Mouse (Mus musculus) CH12.LX (cell line): ENCODE measurements at regions not wholly inside any gene's neighbourhood (a gene's known extent, or its start where the extent isn't known, plus 50 kb on each side); places are given as distances from the start of the nearest gene placed in this dataset.
A peak's percentile ranks its signal among the peaks of the same experiment; 100 is the strongest.

Experiments used
- DNase-seq: peaks from one replicate; pipeline ENCODE4 v3.0.0-alpha.2; 2013; ENCODE audit errors: extremely low read depth
- H3K27ac ChIP-seq: 2 replicates; pipeline ENCODE4 v1.5.1; 2012; ENCODE audit warnings: low read depth, mild to moderate bottlenecking, control low read depth, moderate library complexity; ENCODE audit not compliant: insufficient read depth
- H3K27me3 ChIP-seq: replicated peaks from 2 replicates; pipeline ENCODE3; 2012; ENCODE audit warnings: inconsistent platforms
- H3K36me3 ChIP-seq, 2 experiments: replicated peaks in 1 of 2; 2 replicates each; pipeline versions ENCODE3 to v1.6.1; 2012; ENCODE audit warnings: inconsistent platforms in 1 of 2, low read length in 1 of 2, mild to moderate bottlenecking in 1 of 2, mixed read lengths in 1 of 2, moderate library complexity in 1 of 2; ENCODE audit not compliant: control insufficient read depth in 1 of 2, insufficient read depth in 1 of 2
- H3K4me1 ChIP-seq, 2 experiments: 2 replicates each; pipeline ENCODE4 v1.6.1; 2012; ENCODE audit warnings: inconsistent platforms in 1 of 2, moderate library complexity in 1 of 2; ENCODE audit not compliant: insufficient read depth in 2 of 2, control insufficient read depth in 1 of 2
- H3K4me2 ChIP-seq: 2 replicates; pipeline ENCODE4 v1.6.1; 2012; ENCODE audit warnings: low read depth, mild to moderate bottlenecking, control low read depth; ENCODE audit not compliant: poor library complexity, insufficient read depth, severe bottlenecking
- H3K4me3 ChIP-seq, 3 experiments: fragments of 150-350 bp in 1 of 3; sonication (generic) in 1 of 3; replicated peaks in 1 of 3; 2 replicates each; pipeline versions ENCODE3 to v1.5.1; 2011 to 2012; ENCODE audit warnings: low read depth in 2 of 3, low read length in 2 of 3, mild to moderate bottlenecking in 2 of 3, moderate library complexity in 2 of 3, control low read depth in 1 of 3, improper control_type of control experiment in 1 of 3, inconsistent platforms in 1 of 3, mixed read lengths in 1 of 3; ENCODE audit not compliant: poor library complexity in 1 of 3
- H3K79me2 ChIP-seq: replicated peaks from 2 replicates; pipeline ENCODE4 v1.6.1; 2012; ENCODE audit warnings: mild to moderate bottlenecking, moderate library complexity; ENCODE audit not compliant: control insufficient read depth, poor library complexity, insufficient read depth, severe bottlenecking; ENCODE audit errors: extremely low read depth
- H3K9ac ChIP-seq: 2 replicates; pipeline ENCODE4 v1.6.1; 2012; ENCODE audit warnings: low read depth, mild to moderate bottlenecking, control low read depth, moderate library complexity; ENCODE audit not compliant: insufficient read depth
- H3K9me3 ChIP-seq: replicated peaks from 2 replicates; pipeline ENCODE3; 2012; ENCODE audit warnings: low read length, inconsistent platforms, mixed read lengths
- CHD2 ChIP-seq: IDR thresholded peaks from 2 replicates; pipeline ENCODE4 v1.6.1; 2011; ENCODE audit warnings: low read length, improper control_type of control experiment
- CTCF ChIP-seq, 2 experiments: IDR thresholded peaks in 1 of 2; conservative IDR thresholded peaks in 1 of 2; 2 replicates each; pipeline ENCODE4 v1.5.1; 2011 to 2012; ENCODE audit warnings: low read depth in 2 of 2, low read length in 2 of 2, improper control_type of control experiment in 1 of 2, inconsistent platforms in 1 of 2, mild to moderate bottlenecking in 1 of 2, moderate library complexity in 1 of 2
- E2F4 ChIP-seq: IDR thresholded peaks from 2 replicates; pipeline ENCODE4 v1.6.1; 2011; ENCODE audit warnings: low read depth, low read length, improper control_type of control experiment; ENCODE audit not compliant: insufficient replicate concordance
- ELF1 ChIP-seq: IDR thresholded peaks from 2 replicates; pipeline ENCODE4 v1.6.1; 2014; ENCODE audit warnings: low read depth, mild to moderate bottlenecking, inconsistent platforms, low read length, improper control_type of control experiment
- ETS1 ChIP-seq: conservative IDR thresholded peaks from 2 replicates; pipeline ENCODE4 v1.6.1; 2012; ENCODE audit warnings: low read depth, mild to moderate bottlenecking, inconsistent platforms, low read length, improper control_type of control experiment, moderate library complexity
- IRF4 ChIP-seq: IDR thresholded peaks from 2 replicates; pipeline ENCODE4 v1.6.1; 2014; ENCODE audit warnings: low read depth, mild to moderate bottlenecking, inconsistent platforms, low read length, improper control_type of control experiment
- JUN ChIP-seq: IDR thresholded peaks from 2 replicates; pipeline ENCODE4 v1.6.1; 2011; ENCODE audit warnings: low read depth, mild to moderate bottlenecking, low read length, improper control_type of control experiment, moderate library complexity; ENCODE audit not compliant: insufficient read depth
- MEF2A ChIP-seq: IDR thresholded peaks from 2 replicates; pipeline ENCODE4 v1.6.1; 2014; ENCODE audit warnings: low read depth, mild to moderate bottlenecking, inconsistent platforms, low read length, improper control_type of control experiment, borderline replicate concordance
- POLR2A ChIP-seq: IDR thresholded peaks from 2 replicates; pipeline ENCODE4 v1.6.1; 2011; ENCODE audit warnings: low read depth, mild to moderate bottlenecking, improper control_type of control experiment, low read length
- RAD21 ChIP-seq: IDR thresholded peaks from 2 replicates; pipeline ENCODE4 v1.6.1; 2011; ENCODE audit warnings: low read depth, mild to moderate bottlenecking, low read length, improper control_type of control experiment, moderate library complexity
- USF1 ChIP-seq: IDR thresholded peaks from 2 replicates; pipeline ENCODE4 v1.6.1; 2014; ENCODE audit warnings: low read depth, mild to moderate bottlenecking, inconsistent platforms, low read length, improper control_type of control experiment
- USF2 ChIP-seq: conservative IDR thresholded peaks from 2 replicates; pipeline ENCODE4 v1.6.1; 2011; ENCODE audit warnings: low read depth, low read length, improper control_type of control experiment
- ZC3H11A ChIP-seq: IDR thresholded peaks from 2 replicates; pipeline ENCODE4 v1.6.1; 2012; ENCODE audit warnings: low read depth, mild to moderate bottlenecking, inconsistent platforms, low read length, improper control_type of control experiment
- ZKSCAN1 ChIP-seq: IDR thresholded peaks from 2 replicates; pipeline ENCODE4 v1.6.1; 2012; ENCODE audit warnings: low read depth, inconsistent platforms, low read length, improper control_type of control experiment, borderline replicate concordance
- dilution Hi-C: fragments of 300-500 bp; cut with MboI; formaldehyde crosslinking; loops from 2 replicates; pipeline ENCODE4 v1.14.3; 2020; ENCODE audit warnings: low sequenced_read_pairs; ENCODE audit not compliant: extremely low pct_unique_long_range_greater_than_20kb, extremely low pct_ligation_motif_present
- in situ Hi-C: fragments of 300-500 bp; cut with MboI; formaldehyde crosslinking; loops from 3 replicates; pipeline ENCODE4 v1.14.3; 2019; ENCODE audit warnings: low sequenced_read_pairs, low pct_ligation_motif_present, low pct_unique_long_range_greater_than_20kb, mixed read lengths

- Histone ChIP-seq H3K9me3 (no peaks in the 10 kb centered on the region), H3K79me2 (no peaks in the 10 kb centered on the region), H3K27ac (no peak overlapping the region), H3K36me3 (no peaks in the 10 kb centered on the region), H3K4me3 (no peak overlapping the region), H3K9ac (no peak overlapping the region), H3K27me3 (no peaks in the 10 kb centered on the region), H3K4me1 (peaks cover 0 to 4% of the 10 kb centered on the region in 2 experiments; a peak in 1 of 4 replicates), H3K4me2 (no peak overlapping the region)
- in situ Hi-C loops = no loop called here
- DNase-seq = no peak
- no peak for TF ChIP-seq USF1
- no peak for TF ChIP-seq MEF2A
- TF ChIP-seq JUN = no peak
- TF ChIP-seq ZKSCAN1 = no peak
- no peak for TF ChIP-seq RAD21
- TF ChIP-seq E2F4 = no peak
- dilution Hi-C loops = no loop called here
Observed at GRCm38 (mm10) chr13:37282515-37282914, 62.5 kb upstream of the Ly86 start.

DNA sequence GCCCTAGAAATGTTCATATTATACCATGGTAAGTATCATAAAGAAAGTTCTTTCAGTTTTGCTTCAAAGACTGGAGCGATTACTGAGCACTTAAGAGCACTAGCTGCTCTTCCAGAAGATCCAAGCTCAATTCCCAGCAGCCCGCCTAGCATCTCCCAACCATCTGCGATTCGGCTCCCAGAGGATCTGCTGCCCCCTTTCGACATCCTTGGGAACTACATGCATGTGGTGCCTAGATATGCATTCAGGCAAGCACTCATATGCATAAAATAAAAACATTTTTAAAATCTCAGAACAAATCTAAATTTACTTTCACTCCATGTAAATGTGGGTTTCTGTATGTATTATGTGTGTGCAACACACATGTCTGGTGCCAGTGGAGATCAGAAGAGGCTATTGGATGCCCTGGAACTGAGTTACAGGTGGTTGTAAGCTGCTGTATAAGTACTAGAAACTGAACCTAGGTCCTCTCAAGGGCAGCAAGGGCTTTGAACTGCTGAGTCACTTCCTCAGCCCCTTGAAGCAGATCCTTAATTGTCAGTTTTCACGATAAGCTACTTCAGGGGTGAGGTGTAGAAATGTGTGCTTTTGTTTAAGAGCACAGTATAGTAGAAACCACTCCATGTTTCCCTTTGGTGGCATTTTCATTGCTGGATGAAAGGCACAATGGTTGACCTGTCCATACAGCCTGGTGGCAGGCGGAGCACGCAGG lies 65.8 kb upstream of the Ly86 start:
- Histone ChIP-seq H3K4me1 (peaks cover 0 to 8% of the 10 kb centered on the region in 2 experiments; a peak in 1 of 4 replicates), H3K79me2 (no peaks in the 10 kb centered on the region), H3K9me3 (no peaks in the 10 kb centered on the region), H3K36me3 (no peaks in the 10 kb centered on the region), H3K4me3 (no peak overlapping the region), H3K4me2 (no peak overlapping the region), H3K27ac (no peak overlapping the region), H3K27me3 (no peaks in the 10 kb centered on the region), H3K9ac (no peak overlapping the region)
- dilution Hi-C loops (no loop called here), in situ Hi-C loops (no loop called here)
- TF ChIP-seq RAD21 (peak; percentile 20), CTCF (conservative IDR thresholded peaks at IDR 0.05 in 1 of 2, IDR thresholded peaks at IDR 0.05 in 1 of 2; ENCODE audit: low read depth in 2 of 2, low read length in 2 of 2) (peak; percentile 8 to 46; a peak in 2 of 4 replicates), MEF2A (no peak), ETS1 (no peak), ELF1 (no peak)
- no peak for DNase-seq

DNA sequence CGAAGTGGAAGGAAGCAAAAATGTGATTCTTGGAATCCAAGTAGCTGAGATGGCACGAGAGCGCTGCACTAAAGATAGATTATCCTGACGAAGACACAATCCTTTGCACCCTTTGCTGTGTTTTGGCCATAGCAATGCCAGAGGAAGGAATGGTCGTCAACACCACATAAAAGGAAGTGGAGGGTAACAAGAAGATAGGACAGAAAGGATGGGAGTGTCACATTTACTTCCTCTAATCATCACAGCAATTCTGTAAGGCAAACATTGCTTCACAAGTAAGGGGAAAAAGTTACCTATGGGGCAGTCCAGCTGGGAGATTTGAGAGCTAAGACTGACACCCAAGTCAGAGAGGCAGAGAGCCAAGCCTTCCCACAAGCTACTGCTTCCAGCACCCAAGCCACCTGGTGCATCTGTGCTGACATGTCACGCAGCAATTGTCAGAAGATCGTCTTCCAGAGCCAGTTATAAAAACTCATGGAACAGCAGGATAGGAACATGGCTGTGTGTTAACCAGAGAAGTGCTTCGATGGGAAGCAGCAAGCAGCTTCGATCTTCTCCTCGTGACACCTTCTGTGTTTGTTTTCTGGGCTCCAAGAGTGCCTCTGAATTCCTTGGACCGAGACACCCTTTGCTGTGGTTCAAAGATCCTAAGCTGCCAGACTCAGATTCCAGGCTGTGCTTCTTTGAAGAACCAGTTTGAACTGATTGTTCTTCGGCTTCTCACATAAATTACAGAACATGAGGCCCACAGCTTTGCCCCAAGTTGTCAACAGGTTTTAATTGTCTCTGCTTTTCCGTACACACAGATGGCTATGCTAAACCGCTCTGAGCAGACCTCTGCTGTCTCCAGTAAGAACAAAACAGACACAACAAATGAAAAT lies 95.2 kb upstream of the Ly86 start:
- Histone ChIP-seq H3K36me3 (no peaks in the 10 kb centered on the region), H3K9me3 (no peaks in the 10 kb centered on the region), H3K27me3 (no peaks in the 10 kb centered on the region), H3K4me1 (peaks cover 0 to 7% of the 10 kb centered on the region in 2 experiments; a peak in 1 of 4 replicates), H3K4me2 (no peak overlapping the region), H3K79me2 (no peaks in the 10 kb centered on the region), H3K27ac (no peak overlapping the region), H3K4me3 (no peak overlapping the region), H3K9ac (no peak overlapping the region)
- TF ChIP-seq CHD2 = no peak
- TF ChIP-seq POLR2A = no peak
- no peak for TF ChIP-seq ZC3H11A
- no peak for TF ChIP-seq IRF4
- TF ChIP-seq ZKSCAN1 = no peak
- TF ChIP-seq USF2 = no peak
- in situ Hi-C loops (no loop called here), dilution Hi-C loops (no loop called here)
- DNase-seq = no peak
